Mouse (Mus musculus) hindbrain, embryonic 16.5 days (tissue): ENCODE data around the gene Lrrc18. TPM values are rescaled to one million over a fixed set of nuclear protein-coding genes. Genes with fewer than 3 reads are reported as not detected.

Experiments
- ATAC-seq: fragments of 200-750 bp; cut with Nextera tagmentation; 2 replicates; pipeline ENCODE4 v1.8.0; 2017; ENCODE audit warnings: moderate TSS enrichment, moderate library complexity
- H3K27ac ChIP-seq: fragments of 300-500 bp; sonication (generic); 2 replicates; pipeline ENCODE4 v1.5.1; 2014; ENCODE audit warnings: low read depth, mild to moderate bottlenecking, control low read depth, low read length, moderate library complexity
- H3K27me3 ChIP-seq: fragments of 300-500 bp; sonication (generic); replicated peaks from 2 replicates; pipeline ENCODE4 v1.6.1; 2014; ENCODE audit warnings: low read length; ENCODE audit not compliant: control insufficient read depth, insufficient read depth
- H3K36me3 ChIP-seq: fragments of 300-500 bp; sonication (generic); 2 replicates; pipeline ENCODE4 v1.6.1; 2014; ENCODE audit warnings: mild to moderate bottlenecking, low read length, moderate library complexity, mixed read lengths; ENCODE audit not compliant: control insufficient read depth, insufficient read depth
- H3K4me1 ChIP-seq: fragments of 300-500 bp; sonication (generic); 2 replicates; pipeline ENCODE4 v1.6.1; 2014; ENCODE audit warnings: low read depth, low read length; ENCODE audit not compliant: control insufficient read depth, insufficient read depth
- H3K4me2 ChIP-seq: fragments of 300-500 bp; sonication (generic); 2 replicates; pipeline ENCODE4 v1.6.1; 2014; ENCODE audit warnings: mild to moderate bottlenecking, low read length, control low read depth, moderate library complexity
- H3K4me3 ChIP-seq: fragments of 300-500 bp; sonication (generic); 2 replicates; pipeline ENCODE4 v1.5.1; 2014; ENCODE audit warnings: mild to moderate bottlenecking, low read length, control low read depth, moderate library complexity
- H3K9ac ChIP-seq: fragments of 300-500 bp; sonication (generic); 2 replicates; pipeline ENCODE4 v1.6.1; 2014; ENCODE audit warnings: low read depth, mild to moderate bottlenecking, control low read depth, low read length, moderate library complexity
- H3K9me3 ChIP-seq: fragments of 300-500 bp; sonication (generic); 2 replicates; pipeline ENCODE4 v1.6.1; 2014; ENCODE audit warnings: mild to moderate bottlenecking, low read length, moderate library complexity; ENCODE audit not compliant: control insufficient read depth
- WGBS: fragments of 180-500 bp; shearing (Covaris S2); extraction: QIAGEN DNeasy Blood & Tissue Kit; methylation state at CpG from one replicate; pipeline ENCODE4 v1.1.7; 2014; 5-methylcytosine and 5-hydroxymethylcytosine counted together
- polyA plus RNA-seq: library from polyadenylated mRNA; unstranded; fragments of >200 nt; fragmentation: Nextera tagmentation; extraction: Ambion mirVana; gene quantifications from 2 replicates; pipeline ENCODE4 v1.2.1, GENCODE M21; 2015

The Lrrc18 gene
- polyA plus RNA-seq, 1 experiment from 2014 or later: 0.40 TPM

DNA sequence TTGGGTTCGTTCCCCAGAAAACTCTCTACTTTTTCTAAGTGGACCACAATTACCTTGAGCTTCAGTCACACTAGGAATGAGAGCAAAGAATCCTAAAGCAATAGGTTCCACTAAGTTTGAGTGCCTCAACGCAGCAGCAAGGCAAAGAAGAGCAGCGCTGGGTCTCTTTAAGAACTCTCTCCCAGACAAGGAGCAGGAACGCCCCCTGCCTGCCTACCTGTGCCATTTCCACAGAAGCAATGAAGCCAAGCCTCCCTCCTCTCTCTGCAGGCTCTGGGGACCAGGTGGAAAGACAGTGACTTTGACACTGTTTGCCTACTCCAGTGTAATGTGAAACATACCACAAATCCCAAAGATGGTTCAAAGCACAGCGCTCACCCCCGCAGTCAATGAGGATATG is 42.2 kb downstream of the Lrrc18 start:
- no peak overlapping the region for H3K4me2 ChIP-seq
- H3K9ac ChIP-seq: no peak overlapping the region
- H3K9me3 ChIP-seq: no peaks in the 10 kb centered on the region
- H3K27ac ChIP-seq: no peak overlapping the region
- H3K36me3 ChIP-seq: no peaks in the 10 kb centered on the region
- H3K4me1 ChIP-seq: no peaks in the 10 kb centered on the region
- H3K27me3 ChIP-seq: no peaks in the 10 kb centered on the region
- no peak for ATAC-seq
- H3K4me3 ChIP-seq: no peak overlapping the region
- 40% methylated on average over 6 of the region's 6 CpGs for WGBS

DNA sequence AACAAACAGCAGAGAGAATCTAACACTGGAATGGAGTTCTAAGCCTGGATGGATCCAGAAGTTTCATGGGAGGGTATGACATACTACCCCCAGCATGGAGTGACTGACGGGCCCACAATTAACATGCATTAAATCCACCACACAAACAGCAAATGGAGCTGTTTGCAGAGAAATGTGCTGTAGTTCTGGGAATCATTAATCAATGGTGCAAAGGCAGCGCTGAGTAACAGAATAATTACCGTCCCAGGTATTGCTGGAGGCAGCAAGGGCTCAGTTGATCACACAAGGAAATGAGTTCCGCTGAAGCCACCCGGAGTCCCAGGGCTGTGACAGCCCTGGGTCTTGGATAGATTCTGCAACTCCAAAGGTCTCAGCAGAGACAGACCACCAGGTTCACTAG is 44.2 kb downstream of the Lrrc18 start:
- H3K36me3 ChIP-seq: no peaks in the 10 kb centered on the region
- no peak overlapping the region for H3K4me2 ChIP-seq
- 50% methylated on average over 5 of the region's 5 CpGs for WGBS
- H3K4me3 ChIP-seq: no peak overlapping the region
- H3K4me1 ChIP-seq: no peaks in the 10 kb centered on the region
- no peak for ATAC-seq
- H3K27me3 ChIP-seq: no peaks in the 10 kb centered on the region; the same call in 1 of the 2 replicates
- H3K27ac ChIP-seq: no peak overlapping the region
- no peaks in the 10 kb centered on the region for H3K9me3 ChIP-seq
- H3K9ac ChIP-seq: no peak overlapping the region

DNA sequence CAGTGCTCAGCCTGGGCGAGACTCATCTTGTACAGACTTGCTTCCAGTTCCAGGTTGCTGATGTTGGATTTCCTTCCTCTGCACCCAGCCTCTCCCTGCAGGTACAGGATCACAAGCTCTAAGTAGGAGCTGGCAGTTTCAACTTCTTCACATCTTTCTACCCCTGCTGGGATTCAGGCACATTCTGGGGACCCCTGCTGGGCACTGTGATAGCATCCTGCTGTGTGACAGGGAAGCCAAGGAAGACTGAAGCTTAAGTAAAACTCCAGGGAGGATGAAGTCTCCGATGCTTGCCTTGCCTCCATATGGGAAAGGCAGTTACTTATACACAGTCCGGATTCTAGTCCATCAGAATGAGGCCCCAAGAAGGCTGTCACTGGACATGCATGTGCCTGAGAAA is 45.6 kb downstream of the Lrrc18 start:
- H3K27ac ChIP-seq: no peak overlapping the region
- H3K27me3 ChIP-seq: no peaks in the 10 kb centered on the region; the same call in 1 of the 2 replicates
- no peaks in the 10 kb centered on the region for H3K9me3 ChIP-seq
- H3K4me3 ChIP-seq: no peak overlapping the region
- 41% methylated on average over 3 of the region's 3 CpGs for WGBS
- no peaks in the 10 kb centered on the region for H3K36me3 ChIP-seq
- no peak overlapping the region for H3K4me2 ChIP-seq
- no peak overlapping the region for H3K9ac ChIP-seq
- H3K4me1 ChIP-seq: no peaks in the 10 kb centered on the region
- no peak for ATAC-seq

DNA sequence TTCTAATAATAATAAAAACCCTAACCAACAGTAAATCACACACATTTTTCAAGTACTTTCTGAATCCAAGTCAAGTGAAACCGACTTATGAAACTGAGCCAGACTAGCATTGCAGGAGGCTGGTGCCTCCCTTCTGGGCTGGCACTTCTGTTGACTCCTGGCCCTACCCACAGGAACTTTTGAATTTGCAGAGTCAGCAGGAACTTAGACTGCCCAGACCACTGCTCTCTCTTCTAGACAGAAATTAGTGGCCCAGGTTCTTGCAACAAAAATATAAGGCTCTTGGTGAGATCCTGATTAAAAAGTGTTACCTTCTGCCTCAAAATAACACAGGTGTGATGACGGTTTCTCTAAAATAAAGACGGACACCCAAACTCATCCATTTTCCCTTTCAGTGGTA is 54.0 kb downstream of the Lrrc18 start:
- no peaks in the 10 kb centered on the region; the same call in 1 of the 2 replicates for H3K27me3 ChIP-seq
- H3K9me3 ChIP-seq: no peaks in the 10 kb centered on the region
- no peaks in the 10 kb centered on the region for H3K4me1 ChIP-seq
- H3K9ac ChIP-seq: no peak overlapping the region
- ATAC-seq: no peak
- WGBS: 88% methylated on average over 3 of the region's 3 CpGs
- no peaks in the 10 kb centered on the region for H3K36me3 ChIP-seq
- no peak overlapping the region for H3K4me3 ChIP-seq
- no peak overlapping the region for H3K27ac ChIP-seq
- no peak overlapping the region for H3K4me2 ChIP-seq

DNA sequence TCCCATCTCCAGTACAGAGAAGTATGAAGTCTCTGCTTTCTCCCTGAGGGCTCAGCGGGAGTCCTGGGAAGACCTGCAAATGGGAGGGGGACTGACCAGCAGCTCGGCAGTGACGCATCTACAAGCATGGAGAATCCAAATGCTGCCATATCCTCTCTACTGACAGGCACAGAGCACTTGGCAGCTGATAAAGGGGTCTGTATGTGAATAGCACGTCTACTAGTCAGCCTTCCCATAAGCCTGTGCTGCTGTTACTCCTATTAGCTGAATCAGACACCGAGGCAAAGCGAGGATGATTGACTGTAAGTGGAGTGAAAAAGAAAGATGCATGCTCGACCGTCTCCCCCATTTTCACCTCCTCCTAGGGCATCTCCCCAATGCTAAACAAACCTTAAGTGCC is 62.3 kb downstream of the Lrrc18 start:
- no peak overlapping the region for H3K9ac ChIP-seq
- H3K4me3 ChIP-seq: no peak overlapping the region
- H3K27ac ChIP-seq: no peak overlapping the region
- H3K9me3 ChIP-seq: no peaks in the 10 kb centered on the region
- H3K4me2 ChIP-seq: no peak overlapping the region
- WGBS: 39% methylated on average over 8 of the region's 8 CpGs
- no peaks in the 10 kb centered on the region for H3K27me3 ChIP-seq
- H3K4me1 ChIP-seq: no peaks in the 10 kb centered on the region; the same call in 1 of the 2 replicates
- ATAC-seq: no peak
- H3K36me3 ChIP-seq: no peaks in the 10 kb centered on the region

DNA sequence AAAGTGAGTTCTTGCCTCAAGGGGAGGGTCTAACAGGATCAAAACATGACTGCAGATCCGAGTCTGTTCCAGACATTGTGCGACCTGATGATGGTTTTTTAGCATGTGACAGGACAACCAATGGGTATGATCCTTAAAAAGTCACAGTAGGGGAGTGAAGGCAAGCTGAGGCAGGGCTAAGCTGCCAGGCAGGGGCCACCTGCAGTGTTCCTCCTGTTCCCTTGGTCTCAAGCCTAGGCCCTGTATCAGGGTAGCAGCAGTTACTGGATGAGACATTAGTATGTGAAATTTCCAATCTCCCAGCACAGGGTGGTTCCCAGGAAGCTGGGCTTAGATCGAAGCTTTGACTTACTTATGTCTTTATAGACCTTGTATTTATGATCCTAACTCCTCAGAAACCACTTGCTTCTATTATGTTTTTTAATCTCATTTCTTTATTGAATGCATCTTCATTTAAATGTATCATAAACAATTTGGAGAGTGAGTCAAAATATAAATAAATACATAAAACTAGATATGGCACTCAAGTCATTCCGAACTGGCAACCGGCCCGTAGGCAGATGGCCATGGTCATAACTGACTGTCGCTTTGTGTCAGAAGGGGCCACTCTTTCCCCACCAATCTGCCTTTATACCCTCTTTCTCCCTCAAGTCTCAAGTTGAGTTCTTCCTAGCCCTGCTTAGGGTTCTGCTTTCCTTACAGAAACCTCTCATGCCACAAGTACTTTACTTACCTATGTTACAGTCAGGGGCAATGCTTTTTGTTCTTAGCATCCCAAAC is 67.9 kb downstream of the Lrrc18 start:
- no peaks in the 10 kb centered on the region for H3K9me3 ChIP-seq
- no peak overlapping the region for H3K9ac ChIP-seq
- 92% methylated on average over 7 of the region's 7 CpGs for WGBS
- ATAC-seq: no peak
- no peaks in the 10 kb centered on the region for H3K36me3 ChIP-seq
- H3K4me1 ChIP-seq: peaks cover 3% of the 10 kb centered on the region; the same call in 1 of the 2 replicates
- no peaks in the 10 kb centered on the region for H3K27me3 ChIP-seq
- no peak overlapping the region for H3K4me3 ChIP-seq
- no peak overlapping the region for H3K27ac ChIP-seq
- no peak overlapping the region for H3K4me2 ChIP-seq

DNA sequence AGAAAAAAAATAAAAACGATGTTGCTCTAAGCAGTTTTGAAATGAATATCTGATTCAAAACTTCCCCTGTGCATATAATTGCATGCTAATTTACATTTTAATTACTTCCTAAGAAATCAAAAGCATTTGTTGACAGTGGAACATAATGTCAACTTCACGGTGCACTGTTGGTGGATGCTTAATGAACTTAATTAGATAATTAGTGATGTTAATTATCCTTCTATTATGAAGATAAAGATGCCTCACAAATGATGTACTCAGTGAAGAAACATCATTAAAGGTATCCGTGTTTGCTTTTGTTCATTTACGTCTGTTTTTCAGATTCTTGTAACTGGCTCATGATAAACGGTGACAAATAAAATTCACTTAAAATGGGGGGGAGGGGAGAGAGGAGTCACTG is 71.8 kb downstream of the Lrrc18 start:
- 0 out of 2 replicates have a peak, but pooled peaks cover 3% of the 10 kb centered on the region for H3K9me3 ChIP-seq
- H3K4me2 ChIP-seq: no peak overlapping the region
- no peak overlapping the region for H3K9ac ChIP-seq
- no peak overlapping the region for H3K4me3 ChIP-seq
- WGBS: 52% methylated on average over 5 of the region's 5 CpGs
- no peaks in the 10 kb centered on the region for H3K36me3 ChIP-seq
- no peaks in the 10 kb centered on the region for H3K27me3 ChIP-seq
- H3K4me1 ChIP-seq: peaks cover 3% of the 10 kb centered on the region; the same call in 1 of the 2 replicates
- no peak overlapping the region for H3K27ac ChIP-seq
- ATAC-seq: no peak; the same call in 1 of the 2 replicates

Other genes starting within 250 kb of the Lrrc18 start
- gene Tmem273, start 205.4 kb upstream of the Lrrc18 start, polyA plus RNA-seq: 0.41 and 0.66 TPM in 2 replicates
- not detected in 2 replicates for gene Fam170b, start 157.4 kb upstream of the Lrrc18 start, polyA plus RNA-seq
- gene Vstm4, start 134.6 kb upstream of the Lrrc18 start, polyA plus RNA-seq: 14.5 and 16.3 TPM in 2 replicates
- 0.15 and 0.22 TPM in 2 replicates for gene Wdfy4, start 194.1 kb downstream of the Lrrc18 start, polyA plus RNA-seq
- gene Arhgap22, start 222.6 kb downstream of the Lrrc18 start, polyA plus RNA-seq: 4.4 and 4.5 TPM in 2 replicates